15 mouse cellular contexts compared by ENCODE assay signal in the genomic region with DNA sequence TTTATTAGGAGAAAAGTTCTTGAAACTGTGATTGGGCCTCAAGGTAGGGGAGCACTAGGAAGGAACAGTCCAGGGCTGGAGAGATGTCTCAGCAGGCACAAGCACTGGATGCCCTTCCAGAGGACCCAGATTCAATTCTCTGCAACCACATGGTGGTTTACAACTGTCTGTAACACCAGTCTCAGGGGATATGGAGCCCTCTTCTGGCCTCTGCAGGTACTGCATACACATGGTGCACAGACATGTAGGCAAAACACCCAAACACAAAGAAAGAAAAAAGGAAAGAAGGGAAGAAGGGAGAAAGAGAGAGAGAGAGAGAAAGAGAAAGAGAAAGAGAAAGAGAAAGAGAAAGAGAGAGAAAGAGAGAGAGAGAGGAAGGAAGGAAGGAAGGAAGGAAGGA.
DNase-seq lines count a peak whose midpoint lies in the region; ATAC-seq and TF ChIP-seq lines count a peak whose summit lies in the region.
"Had no signal": no experiment of that assay in that cellular context is flagged by ENCODE, and none has a peak within 500 bp of the region (broad histone marks: within the 10 kb centered on the region; RNA-seq: fewer than 3 reads in every experiment).

No protein-coding gene starts in this region.

- CTCF ChIA-PET in Patski (lab: Charles Lee): no interaction called here

- peak; percentile 55 for TF ChIP-seq CTCF in liver, embryonic 14.5 days (IDR thresholded peaks at IDR 0.05; ENCODE audit: low read depth)
- peak; percentile 70 for TF ChIP-seq CTCF in Patski (IDR thresholded peaks at IDR 0.05)

- no peak for TF ChIP-seq EP300 in liver, embryonic 14.5 days (IDR thresholded peaks at IDR 0.05; ENCODE audit: low read depth)

- ATAC-seq in liver, embryonic 14.5 days (ENCODE audit: insufficient read depth): no peak
- no peak for ATAC-seq in liver, embryonic 11.5 days (replicated peaks; ENCODE audit: low FRiP score)
- no peak for ATAC-seq in Patski

- H3K9me3 ChIP-seq in liver, embryonic 14.5 days (ENCODE audit: control insufficient read depth, low read length): no peaks in the 10 kb centered on the region
- no peaks in the 10 kb centered on the region for H3K9me3 ChIP-seq in liver, embryonic 11.5 days (ENCODE audit: control insufficient read depth, low read length)
- H3K9me3 ChIP-seq: embryonic facial prominence, embryonic 12.5 days; heart, embryonic 13.5 days; limb, embryonic 12.5 days; stomach, embryonic 15.5 days had no signal

- H3K27ac ChIP-seq in liver, embryonic 14.5 days: no peak overlapping the region
- no peak overlapping the region for H3K27ac ChIP-seq in liver, embryonic 11.5 days (ENCODE audit: low read depth, low read length)
- H3K27ac ChIP-seq: embryonic facial prominence, embryonic 12.5 days; heart, embryonic 13.5 days; limb, embryonic 12.5 days; macrophage; stomach, embryonic 15.5 days had no signal

- H3K27me3 ChIP-seq in liver, embryonic 14.5 days (ENCODE audit: control insufficient read depth, insufficient read depth, low read length): no peaks in the 10 kb centered on the region
- no peaks in the 10 kb centered on the region for H3K27me3 ChIP-seq in liver, embryonic 11.5 days (replicated peaks; ENCODE audit: control insufficient read depth, insufficient read depth, low read length)
- no peaks in the 10 kb centered on the region for H3K27me3 ChIP-seq in Patski
- H3K27me3 ChIP-seq: embryonic facial prominence, embryonic 12.5 days; limb, embryonic 12.5 days; stomach, embryonic 15.5 days had no signal

- POLR2A ChIA-PET in Patski (lab: Charles Lee): no interaction called here

- no peak overlapping the region for H3K4me2 ChIP-seq in liver, embryonic 14.5 days (ENCODE audit: low read depth)
- H3K4me2 ChIP-seq in liver, embryonic 11.5 days: no peak overlapping the region
- H3K4me2 ChIP-seq: embryonic facial prominence, embryonic 12.5 days; heart, embryonic 13.5 days; limb, embryonic 12.5 days; stomach, embryonic 15.5 days had no signal

- no peak overlapping the region for H3K9ac ChIP-seq in liver, embryonic 14.5 days (replicated peaks)
- H3K9ac ChIP-seq in liver, embryonic 11.5 days (ENCODE audit: low read depth, low read length): no peak overlapping the region
- H3K9ac ChIP-seq: embryonic facial prominence, embryonic 12.5 days; heart, embryonic 13.5 days; limb, embryonic 12.5 days; stomach, embryonic 15.5 days had no signal

- intact Hi-C loops in heart, postnatal 36 days (cut with DNase I): no loop called here

- peak; percentile 29 for DNase-seq in adrenal gland, postnatal 14 days
- no peak for DNase-seq in adrenal gland, adult (ENCODE audit: inconsistent age in 2 of 2, low spot score in 1 of 2)
- DNase-seq in liver, embryonic 14.5 days (ENCODE audit: low read depth in 3 of 3, low spot score in 3 of 3): no peak
- no peak for DNase-seq in liver, embryonic 11.5 days (ENCODE audit: low spot score)
- DNase-seq in Patski (ENCODE audit: low read depth, low spot score): no peak
- peak; percentile 47 for DNase-seq in testis, postnatal 10 days (ENCODE audit: low spot score)
- no peak for DNase-seq in heart, postnatal 36 days
- DNase-seq in layer of hippocampus, postnatal 36 days: no peak
- DNase-seq: adrenal gland, postnatal 10 days; cerebellum, adult 9-11 months had no signal

- no peaks in the 10 kb centered on the region for H3K36me3 ChIP-seq in liver, embryonic 14.5 days (replicated peaks; ENCODE audit: control insufficient read depth, insufficient read depth, low read depth)
- H3K36me3 ChIP-seq in liver, embryonic 11.5 days (ENCODE audit: control insufficient read depth, insufficient read depth, low read length): no peaks in the 10 kb centered on the region
- H3K36me3 ChIP-seq: embryonic facial prominence, embryonic 12.5 days; limb, embryonic 12.5 days; stomach, embryonic 15.5 days had no signal

- in situ Hi-C loops in Patski (cut with MboI; ENCODE audit: low pct_unique_long_range_greater_than_20kb): no loop called here

- H3K4me3 ChIP-seq in liver, embryonic 14.5 days (ENCODE audit: insufficient read depth in 1 of 2, low read depth in 2 of 2, low read length in 2 of 2): no peak overlapping the region
- no peak overlapping the region for H3K4me3 ChIP-seq in liver, embryonic 11.5 days (ENCODE audit: low read depth, low read length)
- H3K4me3 ChIP-seq: embryonic facial prominence, embryonic 12.5 days; heart, embryonic 13.5 days; limb, embryonic 12.5 days; stomach, embryonic 15.5 days had no signal

- no peaks in the 10 kb centered on the region for H3K4me1 ChIP-seq in liver, embryonic 14.5 days (replicated peaks; ENCODE audit: control insufficient read depth in 2 of 2, insufficient read depth in 2 of 2, low read length in 1 of 2)
- H3K4me1 ChIP-seq in liver, embryonic 11.5 days (replicated peaks; ENCODE audit: control insufficient read depth, insufficient read depth, low read length): no peaks in the 10 kb centered on the region

Comparison
In these comparisons a context has a peak if more than half of its experiments do, and no peak if none do; other contexts are left out.
1. DNase-seq: peak in adrenal gland, postnatal 14 days (single experiment) and testis, postnatal 10 days (single experiment); none in adrenal gland, adult (0 of 2), liver, embryonic 14.5 days (0 of 3), liver, embryonic 11.5 days (single experiment), Patski (single experiment), heart, postnatal 36 days (0 of 2) and layer of hippocampus, postnatal 36 days (0 of 2).